Mouse (Mus musculus) layer of hippocampus, adult 18-20 months (tissue): ENCODE results near the gene Sox21. TPM values are rescaled to one million over a fixed set of nuclear protein-coding genes. Genes with fewer than 3 reads are reported as not detected.

Experiments used
- DNase-seq, 2 experiments: peaks; one replicate each; pipeline ENCODE4 v3.0.0; 2022; ENCODE audit warnings: low spot score in 2 of 2
- long read RNA-seq: library from polyadenylated mRNA; stranded (forward); transcript quantifications from one replicate; pipeline ENCODE4 v2.0.0, GENCODE M21; 2021
- total RNA-seq, 2 experiments: library from RNA; stranded (reverse); gene quantifications; 2 replicates each; pipeline ENCODE4 v1.2.3; 2021

Gene Sox21
- 10 to 100 TPM; 10.7 to 12.5 TPM for total RNA-seq
- long read RNA-seq, transcript Sox21-201 (1 exons, 3,799 nt): major isoform, 19 of 19 reads
- long read RNA-seq, partial matches to known transcripts: 0 of 19 reads
- long read RNA-seq, other reads (novel, unspliced or antisense): 0 of 19 reads

DNA sequence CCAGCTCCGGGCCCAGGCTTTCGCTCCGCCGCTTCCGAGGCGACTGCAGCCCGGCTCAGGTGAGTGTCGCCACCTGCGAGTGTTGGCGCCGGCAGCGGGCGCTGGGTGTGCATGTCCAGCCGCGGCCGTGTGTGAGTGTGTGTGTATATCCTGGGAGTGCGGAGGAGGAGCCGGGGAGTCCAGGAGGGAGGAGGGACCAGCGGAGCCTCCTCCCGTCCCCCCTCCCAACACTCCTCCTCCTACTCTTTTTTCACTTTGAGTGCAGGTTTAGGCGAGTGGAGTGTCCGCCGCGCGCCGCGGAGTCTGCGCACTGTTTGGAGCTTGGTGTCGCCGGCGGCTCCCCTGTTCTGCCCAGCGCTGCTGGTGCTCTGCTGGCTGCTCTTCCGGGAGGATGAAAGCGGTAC, at the start of gene Sox21:
Gene Sox21, minus strand, starts transcription at position 145 of the 404 bp plus-strand sequence.
- DNase-seq: peak in 1 of 2 experiments; percentile 57

DNA sequence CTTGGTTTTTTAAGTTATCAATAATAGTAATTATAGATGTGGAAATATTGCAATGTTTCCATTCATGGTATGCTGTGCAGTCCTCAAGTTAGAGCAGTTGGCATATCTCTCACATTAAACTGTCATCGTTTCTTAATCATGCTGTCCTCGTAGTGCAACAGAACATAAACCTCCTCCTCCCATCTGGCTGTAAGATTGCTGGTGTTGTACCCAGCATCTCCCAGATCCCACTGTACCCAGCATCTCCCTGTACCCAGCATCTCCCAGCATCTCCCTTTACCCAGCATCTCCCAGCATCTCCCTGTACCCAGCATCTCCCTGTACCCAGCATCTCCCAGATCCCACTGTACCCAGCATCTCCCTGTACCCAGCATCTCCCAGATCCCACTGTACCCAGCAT, 49.3 kb upstream of the Sox21 start:
- DNase-seq: peak; percentile 25 to 71

DNA sequence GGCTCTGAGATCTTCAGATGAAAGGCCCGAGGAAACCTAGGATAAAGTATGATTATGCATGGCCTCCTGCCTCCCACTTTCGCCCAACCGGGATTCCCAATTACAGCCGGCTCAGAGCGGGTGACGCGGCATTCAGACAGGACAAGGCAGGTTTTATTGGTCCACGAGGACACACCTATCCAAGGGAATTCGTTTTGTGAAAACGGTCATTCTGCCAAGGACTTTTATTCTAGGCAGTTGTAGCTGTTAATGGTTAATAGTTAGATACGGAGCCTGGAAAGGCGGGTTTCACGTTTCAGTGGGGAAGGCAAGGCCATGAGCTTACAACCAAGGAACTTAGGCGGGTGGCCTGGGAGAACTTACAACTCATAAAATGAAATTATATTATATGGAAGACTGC, 46.1 kb upstream of the Sox21 start:
- no peak for DNase-seq

DNA sequence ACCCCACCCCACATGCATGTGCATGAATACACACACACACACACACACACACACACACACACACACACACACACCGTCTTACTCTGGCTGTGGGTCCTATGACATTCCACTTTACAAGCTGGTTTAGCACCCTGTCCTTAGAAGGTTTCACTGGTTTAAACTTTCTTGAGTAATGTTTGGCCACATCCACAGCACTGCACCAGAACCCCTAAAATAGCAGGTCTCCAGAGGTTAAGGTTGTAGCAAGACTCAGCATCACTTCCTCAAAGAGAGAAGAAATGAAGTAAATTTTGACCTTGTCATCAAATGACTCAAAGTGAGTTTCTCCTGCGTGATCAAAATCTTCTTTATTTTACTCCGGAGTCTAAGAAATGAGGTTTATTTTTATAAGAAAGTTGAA, 45.4 kb upstream of the Sox21 start:
- no peak for DNase-seq

DNA sequence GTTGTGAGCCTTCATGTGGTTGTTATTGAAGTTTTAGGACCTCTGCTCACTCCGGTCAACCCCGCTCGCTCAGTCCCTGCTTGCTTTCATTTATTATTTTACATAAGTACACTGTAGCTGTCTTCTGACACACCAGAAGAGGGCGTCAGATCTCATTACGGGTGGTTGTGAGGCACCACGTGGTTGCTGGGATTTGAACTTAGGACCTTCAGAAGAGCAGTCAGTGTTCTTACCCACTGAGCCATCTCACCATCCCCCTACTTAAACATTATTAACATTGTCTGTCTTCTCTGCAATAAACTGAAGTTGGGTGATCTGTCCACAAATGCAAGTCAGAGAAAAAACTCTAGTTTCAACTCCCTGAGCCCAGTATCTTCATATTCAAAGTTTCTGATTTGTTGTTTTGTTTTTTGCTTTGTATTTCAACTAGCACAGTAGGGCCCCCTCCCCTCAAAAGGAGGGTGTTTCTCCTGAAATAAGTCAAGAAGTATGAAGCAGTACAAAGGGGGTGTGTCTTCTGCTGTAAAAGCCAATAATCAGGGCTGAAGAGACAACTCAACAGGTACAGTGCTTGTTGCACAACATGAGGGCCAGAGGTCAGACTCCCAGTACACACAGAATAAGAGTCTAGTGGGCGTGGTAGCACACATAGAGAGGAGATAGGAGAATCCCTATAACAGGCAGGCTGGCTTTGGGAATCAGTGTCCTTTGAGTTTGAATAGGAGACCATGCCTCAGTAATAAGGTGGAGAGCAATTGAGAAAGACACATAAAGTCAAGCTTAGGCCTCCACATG, 41.1 kb upstream of the Sox21 start:
- DNase-seq: no peak

DNA sequence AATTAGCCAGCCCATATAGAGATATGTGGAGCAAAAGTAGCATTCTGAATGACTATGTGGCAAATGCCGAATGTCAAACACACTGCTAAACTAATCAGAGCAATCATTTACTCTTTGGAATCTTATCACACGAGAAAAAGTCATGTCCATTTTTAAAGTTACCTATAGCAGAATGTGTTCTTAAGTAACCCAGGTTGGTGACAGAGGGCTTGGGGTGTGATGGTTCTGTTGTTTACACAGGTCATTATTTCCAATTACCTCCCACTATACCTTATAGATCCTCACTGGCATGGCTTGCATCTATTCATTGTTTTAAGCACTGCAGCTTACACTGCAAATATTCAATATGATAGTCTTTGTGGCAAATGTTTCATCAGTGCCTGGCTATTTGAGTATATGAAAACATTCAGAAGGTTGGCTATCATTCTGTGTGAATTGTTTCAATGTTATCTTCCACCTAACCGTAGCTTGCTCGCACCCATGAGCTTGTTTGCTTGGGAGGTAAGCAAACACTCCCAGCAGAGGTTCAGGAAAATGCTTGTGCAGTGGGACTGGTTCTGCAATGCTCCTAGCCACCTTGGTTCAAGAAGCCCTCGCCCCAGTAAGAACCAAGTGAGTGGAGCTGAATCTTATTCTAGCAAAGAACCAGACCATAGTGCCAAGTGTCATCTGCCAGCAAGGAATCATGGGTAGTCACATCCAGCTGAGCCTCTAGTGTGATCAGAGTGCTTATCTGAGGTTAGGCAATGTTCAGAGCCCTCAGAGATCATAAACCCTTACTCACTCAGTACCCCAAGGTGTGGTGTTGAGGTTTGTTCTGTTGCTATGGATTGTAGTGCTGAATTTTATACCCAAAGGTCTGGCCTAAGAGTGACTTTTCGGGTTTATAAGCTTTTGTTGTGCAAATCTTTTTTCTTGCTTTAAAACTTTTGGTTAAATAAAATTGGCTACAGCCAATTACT, 36.0 kb upstream of the Sox21 start:
- no peak for DNase-seq

DNA sequence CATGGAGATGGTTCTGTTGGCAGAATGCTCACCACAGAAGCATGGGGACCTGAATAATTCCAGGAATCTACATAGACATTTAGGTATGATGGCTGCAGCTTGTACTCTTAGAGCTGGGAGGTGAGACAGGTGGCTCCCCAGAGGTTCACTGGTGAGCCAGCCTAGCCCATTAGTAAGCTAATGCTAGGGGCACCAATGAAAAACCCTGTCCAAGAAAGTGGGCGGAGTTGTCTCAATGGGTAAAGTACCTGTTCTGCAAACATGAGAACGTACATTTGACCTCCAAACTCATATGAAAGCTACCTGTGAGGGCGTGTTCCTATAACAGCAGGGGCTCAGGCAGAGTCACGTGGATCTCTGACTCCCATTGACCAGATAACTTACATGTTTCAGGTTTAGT, 32.0 kb upstream of the Sox21 start:
- DNase-seq: no peak

DNA sequence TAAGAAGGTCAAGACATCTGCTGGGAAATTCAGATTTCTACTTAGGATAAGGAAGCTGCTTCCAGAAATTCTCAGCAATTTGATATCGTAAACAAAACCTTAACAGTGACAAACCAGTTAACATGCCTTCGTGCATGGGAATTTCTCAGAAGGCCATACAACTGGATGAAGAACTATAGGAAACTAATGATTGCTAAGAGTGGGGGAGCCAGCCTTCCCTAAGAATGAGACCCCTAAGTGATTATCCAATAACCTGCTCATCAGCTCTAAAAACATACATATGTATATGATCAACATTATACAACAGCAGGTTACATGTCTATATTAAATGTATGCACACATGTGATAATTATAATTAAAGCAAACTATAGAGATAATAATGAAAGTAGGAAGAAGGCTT, 29.8 kb upstream of the Sox21 start, which contains the start of gene Gm9376:
Gene Gm9376, plus strand, starts transcription at position 301 of the 400 bp plus-strand sequence.
- DNase-seq: no peak

DNA sequence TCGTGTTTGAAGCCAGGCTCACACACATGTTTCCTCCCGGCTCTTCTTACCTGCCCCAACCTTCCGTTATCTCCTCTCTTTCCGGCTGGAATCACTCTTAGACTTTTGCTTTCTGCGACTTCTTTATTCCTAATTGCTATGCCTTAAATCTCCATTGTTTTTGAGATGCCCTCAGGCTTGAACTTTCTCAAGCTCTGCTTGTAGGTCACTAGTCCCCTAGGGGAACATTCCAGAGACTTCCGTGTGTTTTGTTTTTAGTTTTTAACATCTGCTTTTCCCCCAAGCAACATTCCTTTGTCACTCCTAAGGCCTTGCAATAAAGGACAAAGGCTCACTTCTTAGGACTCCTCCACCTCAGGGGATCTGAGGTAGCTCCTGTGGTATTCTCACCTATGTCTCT, 16.6 kb upstream of the Sox21 start:
- DNase-seq: no peak

DNA sequence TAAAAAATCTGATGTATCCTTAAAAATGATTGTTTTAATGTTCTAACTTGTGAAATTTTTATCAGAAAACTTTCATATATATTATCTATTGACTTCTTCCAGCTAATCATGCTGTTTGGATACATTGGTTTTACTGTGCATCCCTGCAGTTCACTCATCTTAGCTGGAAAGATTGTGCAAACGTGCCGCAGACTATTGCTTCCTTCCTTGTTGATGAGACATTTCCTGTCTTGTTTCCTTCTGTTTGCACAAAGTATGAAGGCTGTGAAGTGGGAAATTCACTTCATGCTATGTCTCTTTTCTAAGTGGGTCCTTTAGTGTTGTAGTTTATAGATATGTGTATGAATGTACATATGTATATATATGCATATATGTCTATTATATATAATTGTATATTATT, 4.6 kb upstream of the Sox21 start:
- no peak for DNase-seq

DNA sequence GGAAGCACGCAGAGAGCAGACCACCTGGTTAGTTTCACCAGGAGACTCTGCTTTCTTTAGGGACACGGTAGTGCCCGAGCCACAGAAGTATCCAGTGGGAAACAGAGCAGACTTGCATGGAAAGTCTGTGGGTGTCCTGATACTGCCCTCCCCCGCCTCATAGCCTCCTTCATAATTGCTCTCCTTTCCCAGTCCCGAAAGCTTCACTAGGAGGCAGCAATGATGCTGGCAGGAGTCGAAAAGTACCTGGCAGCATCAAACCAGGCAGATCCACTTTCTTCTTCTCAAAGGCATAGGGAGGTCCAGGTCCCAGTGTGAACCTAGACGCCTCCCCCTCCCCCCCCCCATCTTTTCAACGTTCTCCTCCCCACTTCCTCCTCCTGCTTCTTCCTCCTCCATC, 2.5 kb upstream of the Sox21 start:
- DNase-seq: no peak

DNA sequence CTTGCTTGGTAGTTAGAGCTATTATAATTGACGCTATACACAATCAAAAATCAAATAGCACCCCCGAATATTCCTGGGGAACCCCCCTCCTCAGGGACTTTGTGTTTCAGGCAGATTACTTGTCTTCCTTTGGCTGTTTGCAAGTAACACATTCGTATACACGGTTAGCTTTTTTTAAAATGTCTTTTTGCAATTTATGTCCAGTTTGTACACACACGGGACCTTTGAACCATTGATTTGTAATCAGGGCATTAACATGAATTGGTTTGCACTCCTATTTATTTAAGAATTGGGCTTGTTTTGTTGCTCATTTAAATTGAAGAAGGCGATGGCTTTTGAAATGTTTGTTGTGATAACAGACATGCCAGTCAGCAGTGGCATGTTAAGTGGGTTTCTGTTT, 956 bp upstream of the Sox21 start:
- DNase-seq: no peak

DNA sequence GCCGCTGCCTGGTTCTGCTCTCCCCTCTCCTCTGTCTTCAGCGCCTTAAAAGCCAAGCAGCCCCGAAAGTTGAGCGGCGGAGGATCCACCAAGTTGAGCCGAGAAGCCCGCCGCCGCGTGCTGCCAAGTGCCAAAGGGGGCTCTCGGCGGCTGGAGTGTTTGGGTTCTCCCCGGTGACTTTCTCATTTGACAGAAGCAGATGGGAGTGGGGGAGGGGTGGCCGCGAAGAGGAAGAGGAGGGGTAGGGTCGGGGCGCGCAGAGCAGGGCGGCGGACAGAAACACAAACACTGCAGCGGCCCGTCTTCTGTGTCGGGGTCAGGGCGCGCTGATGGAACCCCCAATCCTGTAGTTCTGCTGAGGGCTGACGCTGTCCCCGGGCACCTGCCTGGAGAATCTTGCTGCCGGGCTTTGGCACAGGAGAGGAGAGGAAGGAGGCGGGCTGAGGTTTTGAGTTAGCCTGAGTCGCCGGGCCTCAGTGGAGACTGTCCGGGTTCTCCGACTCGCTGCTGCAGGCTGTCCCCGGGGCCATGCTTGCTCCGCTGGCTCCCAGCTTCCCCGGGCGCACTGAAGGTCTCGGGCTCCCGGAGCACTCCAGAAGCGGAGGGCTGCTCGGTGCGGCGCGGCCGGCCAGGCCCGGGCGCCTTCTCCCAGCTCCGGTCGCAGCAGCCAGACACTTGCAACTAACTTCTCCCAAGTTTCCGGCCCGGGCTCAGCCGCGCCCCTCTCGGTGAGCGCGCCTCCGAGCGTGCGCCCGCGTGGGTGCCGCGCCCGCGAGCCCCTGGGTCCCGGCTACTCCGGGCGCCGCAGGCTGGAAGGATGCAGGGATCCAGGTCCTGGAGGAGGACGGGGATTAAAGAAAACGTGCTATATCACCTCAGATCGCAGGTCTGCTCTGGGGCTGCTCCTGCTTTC, 601 bp downstream of the Sox21 start:
- DNase-seq: peak in 1 of 2 experiments; percentile 16

DNA sequence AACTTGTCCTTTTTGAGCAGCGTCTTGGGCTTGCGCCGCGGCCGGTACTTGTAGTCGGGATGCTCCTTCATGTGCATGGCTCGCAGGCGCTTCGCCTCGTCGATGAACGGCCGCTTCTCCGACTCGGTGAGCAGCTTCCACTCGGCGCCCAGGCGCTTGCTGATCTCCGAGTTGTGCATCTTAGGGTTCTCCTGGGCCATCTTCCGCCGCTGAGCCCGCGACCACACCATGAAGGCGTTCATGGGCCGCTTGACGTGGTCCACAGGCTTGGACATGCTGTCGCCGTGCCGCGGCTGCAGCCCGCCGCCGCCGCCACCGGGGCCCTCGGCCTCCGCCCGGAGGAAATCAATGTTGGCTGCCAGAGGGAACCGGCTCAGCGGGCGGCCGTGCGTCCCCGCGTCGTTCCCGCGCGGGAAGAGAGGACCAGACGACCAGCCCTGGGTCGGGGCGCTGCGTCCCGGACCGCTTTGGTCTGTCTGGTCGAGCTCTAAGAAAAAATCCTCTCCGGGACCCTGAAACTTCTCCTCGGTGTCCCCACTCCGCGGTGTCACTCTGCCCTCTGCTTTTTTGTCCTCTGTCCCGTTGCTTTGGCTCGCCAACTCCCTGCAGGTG, 1.4 kb downstream of the Sox21 start:
- no peak for DNase-seq

DNA sequence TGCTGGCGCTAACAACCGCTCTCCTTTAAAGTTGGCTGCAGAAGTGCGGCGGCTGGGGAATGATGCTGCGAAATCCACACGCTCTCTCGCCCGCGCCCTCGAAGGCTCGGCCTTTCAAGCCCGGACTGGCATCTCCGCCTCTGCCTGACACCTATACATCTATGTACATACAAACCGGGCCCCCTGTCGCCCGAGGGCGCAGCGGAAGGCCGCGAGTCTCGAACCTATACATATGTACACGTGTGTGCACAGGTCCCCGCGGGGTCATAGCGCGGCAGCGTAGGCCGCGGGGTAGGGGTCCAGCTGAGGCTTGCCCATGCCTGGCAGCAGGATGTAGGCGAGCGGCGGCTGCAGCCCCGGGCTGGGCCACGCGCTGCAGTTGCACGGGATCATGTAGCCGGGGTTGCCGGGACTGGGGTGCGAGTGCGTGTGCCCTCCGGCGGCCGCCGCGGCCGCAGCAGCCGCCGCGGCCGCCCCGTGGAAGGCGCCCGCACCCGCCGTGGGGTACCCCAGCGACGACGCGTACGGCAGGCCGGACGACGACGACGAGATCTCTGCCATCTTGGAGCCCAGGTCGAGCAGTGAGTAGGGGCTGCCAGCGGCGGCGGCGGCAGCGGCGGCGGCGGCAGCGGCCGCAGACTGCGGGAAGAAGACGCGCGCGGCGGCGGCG, 2.2 kb downstream of the Sox21 start:
- DNase-seq: no peak

DNA sequence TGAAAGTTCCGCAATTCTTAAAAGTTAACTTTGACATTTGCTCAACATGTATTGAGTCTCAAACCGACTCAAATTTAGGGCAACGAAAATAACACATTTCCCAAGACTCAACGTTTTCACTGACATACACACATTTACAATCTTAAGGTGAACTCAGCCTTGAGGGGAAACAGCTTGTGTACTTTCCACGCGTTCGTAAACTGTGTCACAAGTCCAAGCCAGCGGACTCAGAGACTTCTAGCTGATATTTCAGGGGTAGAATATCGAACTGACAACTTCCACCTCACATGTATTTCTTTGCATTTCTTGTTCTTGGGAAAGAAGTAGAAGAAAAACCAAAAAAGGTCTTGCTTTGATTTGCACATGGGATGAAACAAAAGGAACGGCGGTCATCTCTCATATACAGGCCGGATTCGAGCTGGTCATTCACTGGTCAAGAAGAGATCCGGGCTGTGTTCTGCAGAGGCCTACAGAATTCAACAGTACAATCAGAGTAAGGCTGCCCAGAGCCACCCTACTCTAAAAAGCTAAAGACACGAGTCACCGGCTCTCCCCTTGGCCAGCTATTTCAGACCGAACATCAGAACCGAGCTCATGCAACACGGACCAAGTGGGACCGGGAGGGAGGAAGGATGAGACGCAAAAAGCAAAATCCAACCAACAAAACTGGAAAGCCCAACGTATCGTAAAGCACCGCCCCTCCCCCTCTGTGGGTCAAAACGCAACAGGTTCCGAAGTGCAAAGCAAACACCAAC, 2.9 kb downstream of the Sox21 start:
- no peak for DNase-seq

DNA sequence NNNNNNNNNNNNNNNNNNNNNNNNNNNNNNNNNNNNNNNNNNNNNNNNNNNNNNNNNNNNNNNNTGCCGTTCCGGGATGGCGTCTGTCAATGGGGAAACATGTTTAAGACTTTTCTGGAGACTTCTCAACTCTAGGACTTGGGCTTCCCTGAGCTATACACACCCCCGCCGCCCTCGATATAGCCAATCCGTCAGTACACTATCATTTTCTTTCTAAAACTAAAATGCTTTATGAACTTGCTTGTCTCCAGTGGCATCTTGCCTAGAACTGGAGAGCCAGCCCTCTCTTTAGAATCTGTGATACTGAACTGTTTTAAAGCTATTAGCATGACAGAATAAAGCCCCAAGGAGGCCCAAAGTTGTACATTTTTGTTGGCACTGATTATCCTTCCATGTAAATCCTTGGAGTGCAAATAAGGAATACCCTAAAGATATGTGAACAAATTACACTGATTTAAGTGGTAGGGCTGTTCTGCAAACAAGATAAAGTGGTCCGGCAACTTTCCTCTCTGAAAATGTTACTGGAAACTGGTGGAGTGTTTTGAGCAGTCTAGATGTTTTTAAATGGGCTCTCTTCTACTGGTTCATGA, 4.4 kb downstream of the Sox21 start:
- peak in 1 of 2 experiments; percentile 11 for DNase-seq

DNA sequence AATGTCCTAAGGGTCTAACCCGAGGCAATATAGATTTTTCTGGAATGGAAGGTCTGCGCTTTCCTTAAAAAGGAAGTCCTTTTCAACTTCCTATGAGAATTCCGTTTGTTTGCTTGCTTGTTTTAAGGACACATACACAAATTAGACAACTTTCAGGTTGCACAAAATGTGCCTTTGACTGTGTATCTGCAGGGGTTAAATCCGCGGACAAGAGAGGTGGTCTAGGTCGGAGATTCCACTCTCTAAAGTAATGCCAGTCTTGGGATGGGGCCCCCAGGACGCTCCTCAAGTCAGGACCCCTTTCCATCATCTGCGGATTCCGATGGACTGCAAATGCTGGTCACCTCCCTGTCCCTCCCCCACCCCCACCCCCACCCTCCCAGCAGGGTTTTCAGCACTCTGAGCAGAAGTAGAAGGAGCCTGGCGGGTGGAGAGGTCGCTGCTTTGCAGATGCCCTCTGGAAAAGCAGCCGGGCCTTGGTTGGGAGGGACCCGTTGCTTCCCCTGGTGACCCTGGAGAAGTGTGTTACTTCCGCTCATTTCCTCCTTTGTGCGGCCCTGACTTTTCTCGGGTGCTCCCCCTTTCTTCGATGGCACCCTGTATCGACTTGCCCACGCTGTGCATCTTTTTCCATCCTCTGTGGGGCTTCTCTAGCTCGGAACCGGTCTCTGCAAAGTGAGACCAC, 10.2 kb downstream of the Sox21 start:
- DNase-seq: no peak
